Mouse (Mus musculus) stomach, postnatal 0 days (tissue): ENCODE data around the gene Prss50. TPM values are rescaled to one million over a fixed set of nuclear protein-coding genes. Genes with fewer than 3 reads are reported as not detected.

Experiments
- ATAC-seq: fragments of 200-750 bp; cut with Nextera tagmentation; 2 replicates; pipeline ENCODE4 v1.8.0; 2017; ENCODE audit not compliant: low FRiP score, low TSS enrichment
- DNase-seq: peaks from one replicate; pipeline ENCODE4 v3.0.0-alpha.2; 2016; ENCODE audit warnings: low spot score
- H3K27ac ChIP-seq: fragments of 300-500 bp; sonication (generic); replicated peaks from 2 replicates; pipeline ENCODE4 v1.5.1; 2014; ENCODE audit warnings: mild to moderate bottlenecking, control low read depth
- H3K27me3 ChIP-seq: fragments of 300-500 bp; sonication (generic); 2 replicates; pipeline ENCODE4 v1.6.1; 2014; ENCODE audit warnings: low read length; ENCODE audit not compliant: control insufficient read depth, insufficient read depth
- H3K36me3 ChIP-seq: fragments of 300-500 bp; sonication (generic); 2 replicates; pipeline ENCODE4 v1.6.1; 2014; ENCODE audit warnings: low read length, mixed read lengths; ENCODE audit not compliant: control insufficient read depth, insufficient read depth
- H3K4me1 ChIP-seq: fragments of 300-500 bp; sonication (generic); replicated peaks from 2 replicates; pipeline ENCODE4 v1.6.1; 2014; ENCODE audit warnings: antibody characterized with exemption; ENCODE audit not compliant: control insufficient read depth, insufficient read depth
- H3K4me2 ChIP-seq: fragments of 300-500 bp; sonication (generic); replicated peaks from 2 replicates; pipeline ENCODE4 v1.6.1; 2014; ENCODE audit warnings: low read depth, mild to moderate bottlenecking, control low read depth, moderate library complexity
- H3K4me3 ChIP-seq: fragments of 300-500 bp; sonication (generic); 2 replicates; pipeline ENCODE4 v1.5.1; 2014; ENCODE audit warnings: low read depth, low read length, control low read depth
- H3K9ac ChIP-seq: fragments of 300-500 bp; sonication (generic); 2 replicates; pipeline ENCODE4 v1.6.1; 2014; ENCODE audit warnings: mild to moderate bottlenecking, low read length, control low read depth, mixed read lengths
- H3K9me3 ChIP-seq: fragments of 300-500 bp; sonication (generic); 2 replicates; pipeline ENCODE4 v1.6.1; 2016; ENCODE audit warnings: low read length; ENCODE audit not compliant: control insufficient read depth
- CTCF ChIP-seq: IDR thresholded peaks from 2 replicates; pipeline ENCODE4 v1.5.1; 2016; ENCODE audit warnings: antibody characterized with exemption, low read depth, mild to moderate bottlenecking, moderate library complexity
- EP300 ChIP-seq: optimal IDR thresholded peaks from 2 replicates; pipeline ENCODE3; 2016; ENCODE audit warnings: antibody characterized with exemption
- WGBS: fragments of 180-500 bp; shearing (Covaris S2); extraction: QIAGEN DNeasy Blood & Tissue Kit; methylation state at CpG from one replicate; pipeline ENCODE4 v1.1.7; 2014; 5-methylcytosine and 5-hydroxymethylcytosine counted together
- polyA plus RNA-seq: library from polyadenylated mRNA; unstranded; fragments of >200 nt; fragmentation: Nextera tagmentation; extraction: Ambion mirVana; gene quantifications from 2 replicates; pipeline ENCODE4 v1.2.1, GENCODE M21; 2015

The Prss50 gene
- polyA plus RNA-seq, 1 experiment from 2014 or later, result 0.10 TPM

- WGBS, result 68% methylated on average over 9 of the region's 9 CpGs
- H3K9ac ChIP-seq, result no peak overlapping the region
- H3K36me3 ChIP-seq, result peaks cover 2% of the 10 kb centered on the region; the same call in 1 of the 2 replicates
- H3K27me3 ChIP-seq, result no peaks in the 10 kb centered on the region
- no peak for DNase-seq
- no peaks in the 10 kb centered on the region for H3K4me1 ChIP-seq
- H3K4me3 ChIP-seq, result no peak overlapping the region
- H3K27ac ChIP-seq, result no peak overlapping the region
- no peaks in the 10 kb centered on the region for H3K9me3 ChIP-seq
- ATAC-seq, result no peak
- H3K4me2 ChIP-seq, result no peak overlapping the region
- TF ChIP-seq EP300 (no peak), CTCF (no peak)
These were observed 29.9 kb downstream of the Prss50 start for GRCm38 (mm10) chr9:110887388-110888303.

- H3K27ac ChIP-seq, result no peak overlapping the region
- ATAC-seq (no peak), DNase-seq (no peak)
- H3K9ac ChIP-seq, result no peak overlapping the region
- H3K4me3 ChIP-seq, result no peak overlapping the region
- no peaks in the 10 kb centered on the region for H3K9me3 ChIP-seq
- no peak for TF ChIP-seq CTCF
- TF ChIP-seq EP300, result no peak
- H3K27me3 ChIP-seq, result no peaks in the 10 kb centered on the region
- H3K36me3 ChIP-seq, result peaks cover 2% of the 10 kb centered on the region; the same call in 1 of the 2 replicates
- 91% methylated on average over 14 of the region's 14 CpGs for WGBS
- no peaks in the 10 kb centered on the region for H3K4me1 ChIP-seq
- H3K4me2 ChIP-seq, result no peak overlapping the region
These were observed 31.2 kb downstream of the Prss50 start for GRCm38 (mm10) chr9:110888935-110889334.

GRCm38 (mm10) chr9:110890026-110890783 is 32.4 kb downstream of the Prss50 start:
- TF ChIP-seq CTCF, result peak; percentile 55
- no peak for TF ChIP-seq EP300
- Histone ChIP-seq H3K27ac (no peak overlapping the region), H3K36me3 (0 out of 2 replicates have a peak, but pooled peaks cover 2% of the 10 kb centered on the region), H3K9me3 (no peaks in the 10 kb centered on the region), H3K9ac (no peak overlapping the region), H3K4me2 (no peak overlapping the region), H3K4me3 (no peak overlapping the region), H3K4me1 (no peaks in the 10 kb centered on the region), H3K27me3 (no peaks in the 10 kb centered on the region)
- ATAC-seq (peak; percentile 73), DNase-seq (peak; percentile 86)
- WGBS, result 26% methylated on average over 19 of the region's 21 CpGs

- Histone ChIP-seq H3K9ac (no peak overlapping the region), H3K9me3 (no peaks in the 10 kb centered on the region), H3K4me2 (no peak overlapping the region), H3K4me3 (no peak overlapping the region), H3K27ac (no peak overlapping the region), H3K27me3 (no peaks in the 10 kb centered on the region), H3K36me3 (0 out of 2 replicates have a peak, but pooled peaks cover 2% of the 10 kb centered on the region), H3K4me1 (no peaks in the 10 kb centered on the region)
- 76% methylated on average over 12 of the region's 12 CpGs for WGBS
- DNase-seq (no peak), ATAC-seq (no peak)
- TF ChIP-seq EP300, result no peak
- no peak for TF ChIP-seq CTCF
These were observed 33.5 kb downstream of the Prss50 start for GRCm38 (mm10) chr9:110891077-110891828.

- H3K27ac ChIP-seq, result no peak overlapping the region
- ATAC-seq, result no peak
- 86% methylated on average over 3 of the region's 3 CpGs for WGBS
These were observed 34.8 kb downstream of the Prss50 start for GRCm38 (mm10) chr9:110892552-110892951.

More at GRCm38 (mm10) chr9:110892552-110892951, 34.8 kb downstream of the Prss50 start:
- no peak for DNase-seq
- no peaks in the 10 kb centered on the region for H3K4me1 ChIP-seq
- H3K9me3 ChIP-seq, result no peaks in the 10 kb centered on the region
- TF ChIP-seq EP300 (no peak), CTCF (no peak)
- no peaks in the 10 kb centered on the region for H3K27me3 ChIP-seq
- 0 out of 2 replicates have a peak, but pooled peaks cover 2% of the 10 kb centered on the region for H3K36me3 ChIP-seq
- H3K9ac ChIP-seq, result no peak overlapping the region
- no peak overlapping the region for H3K4me3 ChIP-seq
- H3K4me2 ChIP-seq, result no peak overlapping the region
